Comparison of ENCODE assay signal across 17 mouse cellular contexts in genomic region chr3:68252335-68252734, GRCm38 (mm10).
DNase-seq lines count a peak whose midpoint lies in the region; ATAC-seq and TF ChIP-seq lines count a peak whose summit lies in the region.
"Had no signal": no experiment of that assay in that cellular context is flagged by ENCODE, and none has a peak within 500 bp of the region (broad histone marks: within the 10 kb centered on the region; RNA-seq: fewer than 3 reads in every experiment).

No protein-coding gene starts in this region.

- H3K9me3 ChIP-seq in intestine, embryonic 15.5 days = no peaks in the 10 kb centered on the region
- H3K9me3 ChIP-seq in intestine, postnatal 0 days (ENCODE audit: control insufficient read depth) = no peaks in the 10 kb centered on the region
- no peaks in the 10 kb centered on the region for H3K9me3 ChIP-seq in lung, embryonic 14.5 days (ENCODE audit: low read depth, low read length)
- no peaks in the 10 kb centered on the region for H3K9me3 ChIP-seq in intestine, embryonic 16.5 days (ENCODE audit: control insufficient read depth, low read length)
- H3K9me3 ChIP-seq: embryonic facial prominence, embryonic 13.5 days; forebrain, embryonic 12.5 days; hindbrain, embryonic 10.5 days had no signal

- intact Hi-C loops in heart, postnatal 36 days (cut with DNase I) = no loop called here

- 25% methylated on average over 1 of the region's 1 CpGs for WGBS in intestine, embryonic 15.5 days
- 41% methylated on average over 1 of the region's 1 CpGs for WGBS in intestine, postnatal 0 days
- WGBS in lung, embryonic 14.5 days = 39% methylated on average over 1 of the region's 1 CpGs
- 52% methylated on average over 1 of the region's 1 CpGs for WGBS in intestine, embryonic 16.5 days

- ATAC-seq in intestine, embryonic 15.5 days = peak; percentile 43
- no peak for ATAC-seq in intestine, postnatal 0 days
- ATAC-seq in lung, embryonic 14.5 days (ENCODE audit: insufficient read depth) = peak; percentile 58; the same call in 1 of the 2 replicates
- ATAC-seq in intestine, embryonic 16.5 days = peak; percentile 76

- no peaks in the 10 kb centered on the region; the same call in 1 of the 2 replicates for H3K4me1 ChIP-seq in intestine, embryonic 15.5 days (replicated peaks)
- H3K4me1 ChIP-seq in intestine, postnatal 0 days (replicated peaks; ENCODE audit: control insufficient read depth, insufficient read depth, low read length) = no peaks in the 10 kb centered on the region
- no peaks in the 10 kb centered on the region; the same call in 1 of the 2 replicates for H3K4me1 ChIP-seq in lung, embryonic 14.5 days (ENCODE audit: insufficient read depth)
- no peaks in the 10 kb centered on the region for H3K4me1 ChIP-seq in intestine, embryonic 16.5 days (ENCODE audit: control insufficient read depth, insufficient read depth, low read length)
- H3K4me1 ChIP-seq: embryonic facial prominence, embryonic 13.5 days; forebrain, embryonic 12.5 days had no signal

- no peak overlapping the region for H3K4me2 ChIP-seq in intestine, embryonic 15.5 days (replicated peaks)
- H3K4me2 ChIP-seq in intestine, postnatal 0 days (replicated peaks; ENCODE audit: low read depth) = no peak overlapping the region
- H3K4me2 ChIP-seq in lung, embryonic 14.5 days = no peak overlapping the region
- H3K4me2 ChIP-seq in intestine, embryonic 16.5 days (ENCODE audit: low read depth, low read length) = no peak overlapping the region
- H3K4me2 ChIP-seq: embryonic facial prominence, embryonic 13.5 days; forebrain, embryonic 12.5 days had no signal

- peak; percentile 35 for DNase-seq in lung, embryonic 14.5 days
- no peak for DNase-seq in lung, postnatal 14 days
- peak; percentile 93 for DNase-seq in Muller cell, postnatal 12 days (ENCODE audit: inconsistent ontology term)
- DNase-seq in heart, postnatal 36 days = no peak
- DNase-seq: cerebellum, adult 11 months; heart, adult 11 months; kidney, postnatal 14 days; midbrain, embryonic 14.5 days; right cerebral cortex, postnatal 14 days; thymus, postnatal 36 days had no signal

- no peaks in the 10 kb centered on the region for H3K36me3 ChIP-seq in intestine, embryonic 15.5 days
- H3K36me3 ChIP-seq in intestine, postnatal 0 days (ENCODE audit: control insufficient read depth, insufficient read depth) = no peaks in the 10 kb centered on the region
- no peaks in the 10 kb centered on the region for H3K36me3 ChIP-seq in lung, embryonic 14.5 days (ENCODE audit: insufficient read depth)
- H3K36me3 ChIP-seq in intestine, embryonic 16.5 days (ENCODE audit: control insufficient read depth, insufficient read depth, low read length) = no peaks in the 10 kb centered on the region
- H3K36me3 ChIP-seq: embryonic facial prominence, embryonic 13.5 days; forebrain, embryonic 12.5 days; hindbrain, embryonic 10.5 days had no signal

- no peaks in the 10 kb centered on the region for H3K27me3 ChIP-seq in intestine, embryonic 15.5 days (replicated peaks)
- H3K27me3 ChIP-seq in intestine, postnatal 0 days (replicated peaks; ENCODE audit: control insufficient read depth, insufficient read depth, low read length) = no peaks in the 10 kb centered on the region
- no peaks in the 10 kb centered on the region for H3K27me3 ChIP-seq in lung, embryonic 14.5 days (ENCODE audit: insufficient read depth, low read length)
- no peaks in the 10 kb centered on the region for H3K27me3 ChIP-seq in intestine, embryonic 16.5 days (replicated peaks; ENCODE audit: control insufficient read depth, insufficient read depth, low read length)
- H3K27me3 ChIP-seq: embryonic facial prominence, embryonic 13.5 days; forebrain, embryonic 12.5 days had no signal

- H3K4me3 ChIP-seq in intestine, embryonic 15.5 days (replicated peaks) = no peak overlapping the region
- no peak overlapping the region for H3K4me3 ChIP-seq in intestine, postnatal 0 days (ENCODE audit: low read depth, low read length)
- H3K4me3 ChIP-seq in lung, embryonic 14.5 days (ENCODE audit: low read depth, low read length) = no peak overlapping the region
- H3K4me3 ChIP-seq in intestine, embryonic 16.5 days (ENCODE audit: low read length) = no peak overlapping the region
- H3K4me3 ChIP-seq: embryonic facial prominence, embryonic 13.5 days; forebrain, embryonic 12.5 days; hindbrain, embryonic 10.5 days had no signal

- H3K27ac ChIP-seq in intestine, embryonic 15.5 days = no peak overlapping the region
- no peak overlapping the region for H3K27ac ChIP-seq in intestine, postnatal 0 days (ENCODE audit: low read depth, low read length)
- H3K27ac ChIP-seq in lung, embryonic 14.5 days (ENCODE audit: low read depth) = no peak overlapping the region
- no peak overlapping the region for H3K27ac ChIP-seq in intestine, embryonic 16.5 days (ENCODE audit: low read length)
- H3K27ac ChIP-seq: embryonic facial prominence, embryonic 13.5 days; forebrain, embryonic 12.5 days; hindbrain, embryonic 10.5 days; macrophage had no signal

- no peak for TF ChIP-seq CTCF in intestine, postnatal 0 days (IDR thresholded peaks at IDR 0.05; ENCODE audit: low read depth)
- TF ChIP-seq CTCF in lung, embryonic 14.5 days (IDR thresholded peaks at IDR 0.05; ENCODE audit: low read depth) = no peak

- H3K9ac ChIP-seq in intestine, embryonic 15.5 days = no peak overlapping the region
- H3K9ac ChIP-seq in intestine, postnatal 0 days (ENCODE audit: low read depth, low read length) = no peak overlapping the region
- no peak overlapping the region for H3K9ac ChIP-seq in lung, embryonic 14.5 days
- H3K9ac ChIP-seq in intestine, embryonic 16.5 days (ENCODE audit: low read depth, low read length) = no peak overlapping the region
- H3K9ac ChIP-seq: embryonic facial prominence, embryonic 13.5 days; forebrain, embryonic 12.5 days had no signal

Comparison
In these comparisons a context has a peak if more than half of its experiments do, and no peak if none do; other contexts are left out.
1. DNase-seq: peak in lung, embryonic 14.5 days (single experiment) and Muller cell, postnatal 12 days (single experiment); none in lung, postnatal 14 days (single experiment) and heart, postnatal 36 days (0 of 2).